Mouse (Mus musculus) neural tube, embryonic 13.5 days (tissue): ENCODE results near the gene Hoxb6. TPM values are rescaled to one million over a fixed set of nuclear protein-coding genes. Genes with fewer than 3 reads are reported as not detected.

Experiments used
- ATAC-seq: fragments of 200-750 bp; cut with Nextera tagmentation; 2 replicates; pipeline ENCODE4 v1.8.0; 2017; ENCODE audit warnings: low read depth, mild to moderate bottlenecking, moderate TSS enrichment, moderate library complexity
- H3K27ac ChIP-seq: fragments of 300-500 bp; sonication (generic); replicated peaks from 2 replicates; pipeline ENCODE4 v1.5.1; 2015; ENCODE audit warnings: moderate library complexity, mild to moderate bottlenecking, inconsistent platforms
- H3K27me3 ChIP-seq: fragments of 300-500 bp; sonication (generic); 2 replicates; pipeline ENCODE4 v1.6.1; 2015; ENCODE audit warnings: mild to moderate bottlenecking, inconsistent platforms
- H3K36me3 ChIP-seq: fragments of 300-500 bp; sonication (generic); 2 replicates; pipeline ENCODE4 v1.6.1; 2015; ENCODE audit warnings: mild to moderate bottlenecking, inconsistent platforms
- H3K4me1 ChIP-seq: fragments of 300-500 bp; sonication (generic); replicated peaks from 2 replicates; pipeline ENCODE4 v1.6.1; 2015; ENCODE audit warnings: inconsistent platforms
- H3K4me2 ChIP-seq: fragments of 300-500 bp; sonication (generic); 2 replicates; pipeline ENCODE4 v1.6.1; 2015; ENCODE audit warnings: inconsistent platforms, mild to moderate bottlenecking, moderate library complexity
- H3K4me3 ChIP-seq: fragments of 300-500 bp; sonication (generic); 2 replicates; pipeline ENCODE4 v1.5.1; 2015; ENCODE audit warnings: mild to moderate bottlenecking, inconsistent platforms
- H3K9ac ChIP-seq: fragments of 300-500 bp; sonication (generic); 2 replicates; pipeline ENCODE4 v1.6.1; 2015; ENCODE audit warnings: moderate library complexity, mild to moderate bottlenecking, inconsistent platforms
- H3K9me3 ChIP-seq: fragments of 300-500 bp; sonication (generic); 2 replicates; pipeline ENCODE4 v1.6.1; 2016; ENCODE audit warnings: inconsistent platforms
- WGBS: fragments of 180-500 bp; shearing (Covaris S2); methylation state at CpG from one replicate; pipeline ENCODE4 v1.1.7; 2015; 5-methylcytosine and 5-hydroxymethylcytosine counted together
- polyA plus RNA-seq: library from polyadenylated mRNA; unstranded; fragments of >200 nt; fragmentation: Nextera tagmentation; extraction: Ambion mirVana; gene quantifications from 2 replicates; pipeline ENCODE4 v1.2.1, GENCODE M21; 2015

Gene Hoxb6
- polyA plus RNA-seq, 1 experiment from 2014 or later: 174 TPM

- WGBS: 3% methylated on average over 35 of the region's 35 CpGs
- no peak for ATAC-seq
- Histone ChIP-seq H3K4me1 (peaks cover 80% of the 10 kb centered on the region), H3K36me3 (peaks cover 44% of the 10 kb centered on the region), H3K4me2 (peak overlapping the region; percentile 96), H3K9me3 (no peaks in the 10 kb centered on the region), H3K27me3 (no peaks in the 10 kb centered on the region), H3K9ac (peak overlapping the region; percentile 100), H3K27ac (peak overlapping the region; percentile 100), H3K4me3 (peak overlapping the region; percentile 99)
Measured at GRCm38 (mm10) chr11:96300354-96301063, 8.2 kb downstream of the Hoxb6 start.

- H3K9me3 ChIP-seq: no peaks in the 10 kb centered on the region
- WGBS: 8% methylated on average over 10 of the region's 10 CpGs
- H3K9ac ChIP-seq: peak overlapping the region; percentile 100
- no peaks in the 10 kb centered on the region for H3K27me3 ChIP-seq
- H3K4me1 ChIP-seq: peaks cover 80% of the 10 kb centered on the region
- no peak for ATAC-seq
- H3K36me3 ChIP-seq: peaks cover 49% of the 10 kb centered on the region
- peak overlapping the region; percentile 99 for H3K4me3 ChIP-seq
- H3K27ac ChIP-seq: peak overlapping the region; percentile 100
- H3K4me2 ChIP-seq: peak overlapping the region; percentile 96
Measured at GRCm38 (mm10) chr11:96301064-96301431, 8.8 kb downstream of the Hoxb6 start.

GRCm38 (mm10) chr11:96301837-96302236 is 9.6 kb downstream of the Hoxb6 start:
- Histone ChIP-seq H3K9ac (peak overlapping the region; percentile 100), H3K4me1 (peaks cover 80% of the 10 kb centered on the region), H3K36me3 (peaks cover 52% of the 10 kb centered on the region), H3K27ac (peak overlapping the region; percentile 100), H3K4me3 (peak overlapping the region; percentile 99), H3K9me3 (no peaks in the 10 kb centered on the region), H3K4me2 (peak overlapping the region; percentile 96), H3K27me3 (no peaks in the 10 kb centered on the region)
- 7% methylated on average over 15 of the region's 15 CpGs for WGBS
- ATAC-seq: no peak

- peak overlapping the region; percentile 96 for H3K4me2 ChIP-seq
Measured at GRCm38 (mm10) chr11:96302381-96303150, 10.3 kb downstream of the Hoxb6 start.

GRCm38 (mm10) chr11:96303151-96304099 is 11.1 kb downstream of the Hoxb6 start, which contains the start of gene Hoxb5:
Hoxb5 (plus strand) TSS chr11:96303336.
- H3K27ac ChIP-seq: peak within 1 kb of the TSS; percentile 100
- WGBS: under 1% methylated on average over 69 of the region's 69 CpGs
- no peaks in the 10 kb centered on the region for H3K9me3 ChIP-seq
- peaks cover 80% of the 10 kb centered on the region for H3K4me1 ChIP-seq
- peak within 1 kb of the TSS; percentile 100 for H3K9ac ChIP-seq
- H3K4me3 ChIP-seq: peak within 1 kb of the TSS; percentile 99
- ATAC-seq: peak; percentile 55
- peak within 1 kb of the TSS; percentile 96 for H3K4me2 ChIP-seq
- H3K27me3 ChIP-seq: no peaks in the 10 kb centered on the region
- peaks cover 52% of the 10 kb centered on the region for H3K36me3 ChIP-seq

More at GRCm38 (mm10) chr11:96302381-96303150, 10.3 kb downstream of the Hoxb6 start:
- Histone ChIP-seq H3K27ac (peak overlapping the region; percentile 100), H3K9ac (peak overlapping the region; percentile 100), H3K4me3 (peak overlapping the region; percentile 99), H3K9me3 (no peaks in the 10 kb centered on the region), H3K27me3 (no peaks in the 10 kb centered on the region), H3K4me1 (peaks cover 80% of the 10 kb centered on the region), H3K36me3 (peaks cover 52% of the 10 kb centered on the region)
- 3% methylated on average over 23 of the region's 23 CpGs for whole genome bisulfite sequencing
- ATAC-seq: no peak

- Histone ChIP-seq H3K36me3 (peaks cover 52% of the 10 kb centered on the region), H3K27ac (peak overlapping the region; percentile 100), H3K4me1 (peaks cover 91% of the 10 kb centered on the region), H3K27me3 (no peaks in the 10 kb centered on the region), H3K4me3 (peak overlapping the region; percentile 99), H3K4me2 (peak overlapping the region; percentile 96), H3K9ac (peak overlapping the region; percentile 100), H3K9me3 (no peaks in the 10 kb centered on the region)
- 1% methylated on average over 38 of the region's 38 CpGs for WGBS
- no peak for ATAC-seq
Measured at GRCm38 (mm10) chr11:96304381-96305195, 12.3 kb downstream of the Hoxb6 start.

- H3K27me3 ChIP-seq: no peaks in the 10 kb centered on the region
- WGBS: 10% methylated on average over 6 of the region's 6 CpGs
Measured at GRCm38 (mm10) chr11:96305505-96306182, 13.4 kb downstream of the Hoxb6 start.

GRCm38 (mm10) chr11:96306183-96306907 is 14.1 kb downstream of the Hoxb6 start:
- H3K36me3 ChIP-seq: peaks cover 42% of the 10 kb centered on the region
- peak overlapping the region; percentile 96 for H3K4me2 ChIP-seq
- peak overlapping the region; percentile 99 for H3K4me3 ChIP-seq
- no peaks in the 10 kb centered on the region for H3K9me3 ChIP-seq
- WGBS: 4% methylated on average over 7 of the region's 7 CpGs
- no peaks in the 10 kb centered on the region for H3K27me3 ChIP-seq
- H3K9ac ChIP-seq: peak overlapping the region; percentile 100
- no peak for ATAC-seq
- peaks cover 96% of the 10 kb centered on the region for H3K4me1 ChIP-seq
- H3K27ac ChIP-seq: peak overlapping the region; percentile 100

More at GRCm38 (mm10) chr11:96305505-96306182, 13.4 kb downstream of the Hoxb6 start:
- Histone ChIP-seq H3K4me1 (peaks cover 96% of the 10 kb centered on the region), H3K9ac (peak overlapping the region; percentile 100), H3K4me2 (peak overlapping the region; percentile 96), H3K36me3 (peaks cover 49% of the 10 kb centered on the region), H3K4me3 (peak overlapping the region; percentile 99), H3K27ac (peak overlapping the region; percentile 100), H3K9me3 (no peaks in the 10 kb centered on the region)
- no peak for ATAC-seq

- ATAC-seq: peak; percentile 60
- Histone ChIP-seq H3K4me3 (peak overlapping the region; percentile 99), H3K27ac (peak overlapping the region; percentile 100), H3K9ac (peak overlapping the region; percentile 100), H3K9me3 (no peaks in the 10 kb centered on the region), H3K4me1 (peaks cover 96% of the 10 kb centered on the region), H3K27me3 (no peaks in the 10 kb centered on the region), H3K4me2 (peak overlapping the region; percentile 96), H3K36me3 (peaks cover 36% of the 10 kb centered on the region)
- 2% methylated on average over 13 of the region's 13 CpGs for WGBS
Measured at GRCm38 (mm10) chr11:96306908-96307269, 14.6 kb downstream of the Hoxb6 start.

- no peaks in the 10 kb centered on the region for H3K27me3 ChIP-seq
Measured at GRCm38 (mm10) chr11:96308763-96309162, 16.5 kb downstream of the Hoxb6 start.

More at GRCm38 (mm10) chr11:96308763-96309162, 16.5 kb downstream of the Hoxb6 start:
- peaks cover 100% of the 10 kb centered on the region for H3K4me1 ChIP-seq
- ATAC-seq: no peak
- peaks cover 23% of the 10 kb centered on the region for H3K36me3 ChIP-seq
- peak overlapping the region; percentile 96 for H3K4me2 ChIP-seq
- peak overlapping the region; percentile 99 for H3K4me3 ChIP-seq
- no peaks in the 10 kb centered on the region for H3K9me3 ChIP-seq
- 5% methylated on average over 4 of the region's 4 CpGs for WGBS
- peak overlapping the region; percentile 100 for H3K9ac ChIP-seq
- peak overlapping the region; percentile 100 for H3K27ac ChIP-seq
